Mouse (Mus musculus) stomach, postnatal 0 days (tissue): Measurements from ENCODE around the gene Trappc3.

ENCODE experiments used
- CTCF ChIP-seq: IDR thresholded peaks from 2 replicates; pipeline ENCODE4 v1.5.1; 2016; ENCODE audit warnings: antibody characterized with exemption, low read depth, mild to moderate bottlenecking, moderate library complexity
- EP300 ChIP-seq: optimal IDR thresholded peaks from 2 replicates; pipeline ENCODE3; 2016; ENCODE audit warnings: antibody characterized with exemption

- TF ChIP-seq CTCF: no peak
- TF ChIP-seq EP300: no peak
Measured at GRCm38 (mm10) chr4:126316443-126317040, 54.4 kb downstream of the Trappc3 start.
